ENCODE assay signal across 8 mouse cellular contexts in the genomic region with DNA sequence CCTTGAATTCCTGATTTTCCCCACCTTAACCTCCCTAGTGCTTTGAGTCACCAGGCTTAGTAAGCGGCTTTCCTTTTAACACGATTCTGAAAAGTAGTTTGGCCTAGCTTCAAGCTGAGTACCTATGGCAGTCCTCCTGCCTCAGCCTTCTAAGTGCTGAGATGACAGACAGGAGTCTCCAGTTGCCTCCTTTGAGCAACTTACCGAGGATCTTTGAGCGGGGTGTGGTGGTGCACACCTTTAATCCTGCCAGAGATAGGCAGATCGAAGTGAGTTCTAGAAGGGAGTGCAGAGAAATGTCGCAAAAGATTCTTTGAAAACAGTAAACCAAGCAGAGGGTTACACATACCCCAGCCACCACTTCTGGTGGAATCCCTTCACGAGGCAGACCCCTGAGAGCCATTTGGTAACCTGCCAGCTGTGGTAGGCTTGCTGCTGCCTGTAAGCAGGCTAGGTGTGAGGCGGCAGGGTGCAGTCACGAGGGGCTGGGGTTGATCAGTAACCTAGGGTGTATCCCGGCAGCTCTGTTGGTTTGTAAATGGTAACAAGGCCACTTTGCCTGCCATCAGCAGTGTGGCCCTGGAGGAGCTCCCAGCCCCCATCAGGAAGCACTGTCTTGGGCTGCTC. TPM values are rescaled to one million over a fixed set of nuclear protein-coding genes. Genes with fewer than 3 reads are reported as not detected.
DNase-seq lines count a peak whose midpoint lies in the region; ATAC-seq and TF ChIP-seq lines count a peak whose summit lies in the region.

No protein-coding gene starts in this region.

- no peak for TF ChIP-seq CTCF in left cerebral cortex, adult 2 months (IDR thresholded peaks at IDR 0.05)
- TF ChIP-seq CTCF in bone marrow, adult 2 months (IDR thresholded peaks at IDR 0.05; ENCODE audit: control insufficient read depth, insufficient read depth, low read length) = no peak

- no peak for TF ChIP-seq POLR2A in bone marrow, adult 2 months (IDR thresholded peaks at IDR 0.05; ENCODE audit: borderline replicate concordance, control insufficient read depth, low read depth, low read length)

- H3K9ac ChIP-seq in heart, embryonic 14.5 days (ENCODE audit: low read length) = peak overlapping the region; percentile 99
- H3K9ac ChIP-seq in midbrain, embryonic 16.5 days (ENCODE audit: low read depth, low read length) = peak overlapping the region; percentile 95

- H3K4me3 ChIP-seq in left cerebral cortex, adult 2 months = peak overlapping the region; percentile 95
- H3K4me3 ChIP-seq in bone marrow, adult 2 months (replicated peaks; ENCODE audit: control insufficient read depth, low read depth, low read length) = peak overlapping the region; percentile 95
- peak overlapping the region; percentile 90 to 94 for H3K4me3 ChIP-seq in heart, embryonic 14.5 days (ENCODE audit: control insufficient read depth in 1 of 2, insufficient read depth in 1 of 2, low read depth in 1 of 2, low read length in 2 of 2)
- peak overlapping the region; percentile 83 for H3K4me3 ChIP-seq in midbrain, embryonic 16.5 days (ENCODE audit: low read depth, low read length)

- no peaks in the 10 kb centered on the region for H3K9me3 ChIP-seq in heart, embryonic 14.5 days (ENCODE audit: control insufficient read depth, low read length)
- no peaks in the 10 kb centered on the region for H3K9me3 ChIP-seq in midbrain, embryonic 16.5 days (replicated peaks; ENCODE audit: control insufficient read depth, low read length, poor library complexity, severe bottlenecking)

- H3K4me2 ChIP-seq in heart, embryonic 14.5 days (ENCODE audit: low read length) = peak overlapping the region; percentile 97
- H3K4me2 ChIP-seq in midbrain, embryonic 16.5 days (ENCODE audit: low read length) = peak overlapping the region; percentile 98

- H3K36me3 ChIP-seq in heart, embryonic 14.5 days (ENCODE audit: control insufficient read depth, insufficient read depth, low read length) = peaks cover 47% of the 10 kb centered on the region
- peaks cover 16% of the 10 kb centered on the region for H3K36me3 ChIP-seq in midbrain, embryonic 16.5 days (ENCODE audit: control insufficient read depth, insufficient read depth, low read length)

- intact Hi-C loops in left cerebral cortex, adult 2 months (cut with DNase I) = no loop called here

- under 1% methylated on average over 10 of the region's 10 CpGs for WGBS in bone marrow, adult 2 months
- WGBS in heart, embryonic 14.5 days = 2% methylated on average over 10 of the region's 10 CpGs
- 4% methylated on average over 10 of the region's 10 CpGs for WGBS in midbrain, embryonic 16.5 days

- H3K27ac ChIP-seq in left cerebral cortex, adult 2 months = peak overlapping the region; percentile 97
- peak overlapping the region; percentile 98 for H3K27ac ChIP-seq in bone marrow, adult 2 months (ENCODE audit: control insufficient read depth, insufficient read depth, low read depth, low read length, poor library complexity)
- peak overlapping the region; percentile 99 to 100 for H3K27ac ChIP-seq in heart, embryonic 14.5 days (replicated peaks in 1 of 2; ENCODE audit: control insufficient read depth in 1 of 2, insufficient read depth in 1 of 2, low read depth in 2 of 2, low read length in 2 of 2)
- H3K27ac ChIP-seq in midbrain, embryonic 16.5 days (ENCODE audit: low read length) = peak overlapping the region; percentile 100

- ATAC-seq in heart, embryonic 14.5 days (ENCODE audit: insufficient number of reproducible peaks, insufficient read depth, low FRiP score, low read depth) = no peak
- ATAC-seq in midbrain, embryonic 16.5 days = no peak

- H3K4me1 ChIP-seq in bone marrow, adult 2 months (ENCODE audit: control insufficient read depth, insufficient read depth, low read length) = peaks cover 12% of the 10 kb centered on the region
- H3K4me1 ChIP-seq in heart, embryonic 14.5 days (ENCODE audit: control insufficient read depth in 2 of 2, insufficient read depth in 2 of 2, low read length in 2 of 2) = peaks cover 50 to 68% of the 10 kb centered on the region in 2 experiments
- peaks cover 55% of the 10 kb centered on the region for H3K4me1 ChIP-seq in midbrain, embryonic 16.5 days (ENCODE audit: control insufficient read depth, insufficient read depth, low read length)

- H3K27me3 ChIP-seq in heart, embryonic 14.5 days (ENCODE audit: control insufficient read depth, insufficient read depth, low read length) = no peaks in the 10 kb centered on the region
- no peaks in the 10 kb centered on the region for H3K27me3 ChIP-seq in midbrain, embryonic 16.5 days (ENCODE audit: control insufficient read depth, insufficient read depth, low read depth, low read length)

- DNase-seq in left cerebral cortex, adult 2 months (ENCODE audit: extremely low spot score in 1 of 2, low spot score in 2 of 2) = no peak
- no peak for DNase-seq in left cerebral cortex, adult 18-20 months (ENCODE audit: low spot score in 2 of 2)
- DNase-seq in kidney, postnatal 4 days = peak; percentile 80 to 89
- DNase-seq in layer of hippocampus, adult 9-11 months = no peak
- DNase-seq in ovary, postnatal 36 days (ENCODE audit: low spot score) = no peak

RNA-seq across cellular contexts. Expression of a gene that starts 1.4 kb away (rescaled TPM):
- 10 to 100 TPM; 55.5 to 61.7 TPM for total RNA-seq in left cerebral cortex, adult 2 months (2021)
- 10 to 100 TPM; 54.3 to 62.5 TPM for total RNA-seq in left cerebral cortex, adult 18-20 months (2021)
- polyA plus RNA-seq in bone marrow, adult 2 months (2011; ENCODE audit: insufficient read depth, insufficient read length, low replicate concordance, missing spikeins) = 113 and 188 TPM in 2 replicates
- polyA plus RNA-seq in heart, embryonic 14.5 days (2014; fragmentation: Nextera tagmentation; extraction: Ambion mirVana) = 62.7 and 78.9 TPM in 2 replicates
- 58.8 and 65.1 TPM in 2 replicates for polyA plus RNA-seq in midbrain, embryonic 16.5 days (2015; fragmentation: Nextera tagmentation; extraction: Ambion mirVana)

RNA-seq across cellular contexts. Expression of a gene that starts 18.6 kb away (rescaled TPM):
- 1 to 10 TPM; 1.7 to 2.6 TPM for total RNA-seq in left cerebral cortex, adult 2 months (2021)
- total RNA-seq in left cerebral cortex, adult 18-20 months (2021) = 1 to 10 TPM; 2.2 to 2.3 TPM
- polyA plus RNA-seq in bone marrow, adult 2 months (2011; ENCODE audit: insufficient read depth, insufficient read length, low replicate concordance, missing spikeins) = 143 and 259 TPM in 2 replicates
- 1.4 and 2.0 TPM in 2 replicates for polyA plus RNA-seq in heart, embryonic 14.5 days (2014; fragmentation: Nextera tagmentation; extraction: Ambion mirVana)
- polyA plus RNA-seq in midbrain, embryonic 16.5 days (2015; fragmentation: Nextera tagmentation; extraction: Ambion mirVana) = 12.5 and 12.7 TPM in 2 replicates

RNA-seq across cellular contexts. Expression of a gene that starts 18.8 kb away (rescaled TPM):
- 10 to 100 TPM; 51.8 to 63.0 TPM for total RNA-seq in left cerebral cortex, adult 2 months (2021)
- total RNA-seq in left cerebral cortex, adult 18-20 months (2021) = 10 to 100 TPM; 55.6 to 58.0 TPM
- 16.4 and 32.4 TPM in 2 replicates for polyA plus RNA-seq in bone marrow, adult 2 months (2011; ENCODE audit: insufficient read depth, insufficient read length, low replicate concordance, missing spikeins)
- polyA plus RNA-seq in heart, embryonic 14.5 days (2014; fragmentation: Nextera tagmentation; extraction: Ambion mirVana) = 6.9 and 9.4 TPM in 2 replicates
- polyA plus RNA-seq in midbrain, embryonic 16.5 days (2015; fragmentation: Nextera tagmentation; extraction: Ambion mirVana) = 471 and 472 TPM in 2 replicates

RNA-seq across cellular contexts. Expression of a gene that starts 30.4 kb away (rescaled TPM):
- not detected for total RNA-seq in left cerebral cortex, adult 2 months (2021)
- total RNA-seq in left cerebral cortex, adult 18-20 months (2021) = not detected
- polyA plus RNA-seq in bone marrow, adult 2 months (2011; ENCODE audit: insufficient read depth, insufficient read length, low replicate concordance, missing spikeins) = 102 and 162 TPM in 2 replicates
- 0.42 TPM in 1 of 2 replicates, not detected in the other for polyA plus RNA-seq in heart, embryonic 14.5 days (2014; fragmentation: Nextera tagmentation; extraction: Ambion mirVana)
- not detected in 2 replicates for polyA plus RNA-seq in midbrain, embryonic 16.5 days (2015; fragmentation: Nextera tagmentation; extraction: Ambion mirVana)

RNA-seq across cellular contexts. Expression of a gene that starts 34.9 kb away (rescaled TPM):
- total RNA-seq in left cerebral cortex, adult 2 months (2021) = under 1 TPM; 0.59 to 0.89 TPM
- total RNA-seq in left cerebral cortex, adult 18-20 months (2021) = under 1 TPM; 0.61 to 0.86 TPM
- not detected in 2 replicates for polyA plus RNA-seq in bone marrow, adult 2 months (2011; ENCODE audit: insufficient read depth, insufficient read length, low replicate concordance, missing spikeins)
- 0.61 and 1.5 TPM in 2 replicates for polyA plus RNA-seq in heart, embryonic 14.5 days (2014; fragmentation: Nextera tagmentation; extraction: Ambion mirVana)
- 0.34 and 0.73 TPM in 2 replicates for polyA plus RNA-seq in midbrain, embryonic 16.5 days (2015; fragmentation: Nextera tagmentation; extraction: Ambion mirVana)

Comparison
In these comparisons a context has a peak if more than half of its experiments do, and no peak if none do; other contexts are left out.
1. DNase-seq: peak in kidney, postnatal 4 days (2 of 2); none in left cerebral cortex, adult 2 months (0 of 2), left cerebral cortex, adult 18-20 months (0 of 2), layer of hippocampus, adult 9-11 months (single experiment) and ovary, postnatal 36 days (single experiment).
2. RNA of a gene that starts 18.6 kb away (polyA plus RNA-seq): 143 to 259 TPM in bone marrow, adult 2 months; 12.5 to 12.7 TPM in midbrain, embryonic 16.5 days and 1.4 to 2.0 TPM in heart, embryonic 14.5 days; every median in the first group is over 10 times any median in the second.
3. RNA of a gene that starts 18.8 kb away (polyA plus RNA-seq): 471 to 472 TPM in midbrain, embryonic 16.5 days; 16.4 to 32.4 TPM in bone marrow, adult 2 months and 6.9 to 9.4 TPM in heart, embryonic 14.5 days; every median in the first group is over 10 times any median in the second.
4. Peak in every context shown above with its lines, with median percentiles within 50 percentile points of each other: H3K27ac ChIP-seq and H3K4me3 ChIP-seq.